In genomic region chr14:78724414-78725306, GRCm38 (mm10) we compare ENCODE assay signal across 8 mouse cellular contexts. TPM values are rescaled to one million over a fixed set of nuclear protein-coding genes. Genes with fewer than 3 reads are reported as not detected.
A peak's percentile ranks its signal among the peaks of the same experiment; 100 is the strongest.
DNase-seq lines count a peak whose midpoint lies in the region; ATAC-seq and TF ChIP-seq lines count a peak whose summit lies in the region.

No protein-coding gene starts in this region.

- H3K36me3 ChIP-seq in forebrain, embryonic 16.5 days (ENCODE audit: control insufficient read depth, insufficient read depth): no peaks in the 10 kb centered on the region

- WGBS in forebrain, embryonic 16.5 days: 1% methylated on average over 52 of the region's 52 CpGs

- no peaks in the 10 kb centered on the region for H3K9me3 ChIP-seq in forebrain, embryonic 16.5 days (ENCODE audit: control insufficient read depth, low read length)

- peak overlapping the region; percentile 68 for H3K9ac ChIP-seq in forebrain, embryonic 16.5 days (replicated peaks; ENCODE audit: low read depth, low read length)

- DNase-seq in Patski (ENCODE audit: low read depth, low spot score): no peak
- DNase-seq in cerebellum, adult 11 months: peak; percentile 12
- peak; percentile 59 to 71 for DNase-seq in heart, postnatal 36 days
- peak; percentile 78 to 86 for DNase-seq in kidney, postnatal 4 days
- peak; percentile 85 for DNase-seq in lung, postnatal 10 days
- peak; percentile 39 for DNase-seq in ovary, postnatal 10 days (ENCODE audit: low spot score)
- peak; percentile 43 for DNase-seq in urinary bladder, postnatal 25 days (ENCODE audit: low spot score)

- peaks cover 14% of the 10 kb centered on the region for H3K4me1 ChIP-seq in forebrain, embryonic 16.5 days (replicated peaks; ENCODE audit: control insufficient read depth, insufficient read depth, low read length)

- H3K27ac ChIP-seq in forebrain, embryonic 16.5 days (ENCODE audit: low read length): no peak overlapping the region

- H3K27me3 ChIP-seq in Patski: no peaks in the 10 kb centered on the region
- no peaks in the 10 kb centered on the region for H3K27me3 ChIP-seq in forebrain, embryonic 16.5 days (replicated peaks; ENCODE audit: control insufficient read depth, insufficient read depth, low read length)

- intact Hi-C loops in heart, postnatal 36 days (cut with DNase I): no loop called here

- peak overlapping the region; percentile 89 for H3K4me2 ChIP-seq in forebrain, embryonic 16.5 days (ENCODE audit: low read length)

- in situ Hi-C loops in Patski (cut with MboI; ENCODE audit: low pct_unique_long_range_greater_than_20kb): no loop called here

- POLR2A ChIA-PET in Patski (lab: Charles Lee): no interaction called here

- CTCF ChIA-PET in Patski (lab: Charles Lee): interaction anchor here (0.8 to 1.4 kb wide), 3 partner anchors 24 to 383 kb away, joined by 3 to 5 read pairs (median 4); no protein-coding TSS in a partner anchor

- TF ChIP-seq CTCF in Patski (IDR thresholded peaks at IDR 0.05): no peak

- peak; percentile 85 for ATAC-seq in Patski
- peak; percentile 89 for ATAC-seq in forebrain, embryonic 16.5 days

- H3K4me3 ChIP-seq in forebrain, embryonic 16.5 days (replicated peaks; ENCODE audit: low read length): peak overlapping the region; percentile 64

RNA-seq across cellular contexts. Expression of gene Dgkh, which starts 7.9 kb away (rescaled TPM):
- polyA plus RNA-seq in Patski (2021): 2.3 TPM
- 2.4 and 2.8 TPM in 2 replicates for polyA plus RNA-seq in forebrain, embryonic 16.5 days (2015; fragmentation: Nextera tagmentation; extraction: Ambion mirVana)
- 1 to 10 TPM; 6.7 to 7.0 TPM for total RNA-seq in heart, postnatal 36 days (2021)
